ENCODE assay signal across 15 mouse cellular contexts in the genomic region with DNA sequence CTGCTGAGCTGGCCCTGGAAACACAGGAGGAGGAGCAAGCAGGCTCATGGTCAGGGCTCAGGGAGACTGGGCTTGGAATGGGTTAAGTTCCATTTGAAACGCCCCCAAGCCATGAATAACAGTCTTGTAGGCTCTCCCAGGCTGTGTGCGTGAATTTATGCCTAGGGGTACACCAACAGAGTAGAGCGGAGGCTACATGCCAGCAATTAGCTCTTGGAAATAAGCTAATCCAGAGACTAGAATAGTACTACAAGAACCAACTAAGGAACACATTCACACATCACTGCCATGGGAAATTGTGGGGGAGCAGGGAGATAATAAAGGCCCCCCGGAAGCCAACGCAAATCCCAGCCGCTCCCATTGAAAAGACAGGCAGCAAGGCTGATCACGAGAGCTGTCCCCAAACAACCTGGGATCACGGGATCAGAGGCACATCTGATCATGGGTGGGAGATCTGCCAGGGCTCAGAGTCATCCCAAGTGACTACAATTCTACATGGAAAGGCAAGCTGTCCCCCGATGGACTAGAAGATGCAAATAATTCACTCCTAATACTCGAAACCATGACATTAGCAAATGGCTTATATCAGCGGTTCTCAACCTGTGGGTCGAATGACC.
A peak's percentile ranks its signal among the peaks of the same experiment; 100 is the strongest.
DNase-seq lines count a peak whose midpoint lies in the region; ATAC-seq and TF ChIP-seq lines count a peak whose summit lies in the region.
"Had no signal": no experiment of that assay in that cellular context is flagged by ENCODE, and none has a peak within 500 bp of the region (broad histone marks: within the 10 kb centered on the region; RNA-seq: fewer than 3 reads in every experiment).

No protein-coding gene starts in this region.

- H3K9ac ChIP-seq in forebrain, embryonic 12.5 days: no peak overlapping the region
- no peak overlapping the region for H3K9ac ChIP-seq in forebrain, embryonic 11.5 days (ENCODE audit: low read length)
- H3K9ac ChIP-seq in midbrain, postnatal 0 days (replicated peaks; ENCODE audit: low read length, poor library complexity, severe bottlenecking): no peak overlapping the region
- H3K9ac ChIP-seq in intestine, embryonic 15.5 days: no peak overlapping the region

- H3K9me3 ChIP-seq in forebrain, embryonic 12.5 days: no peaks in the 10 kb centered on the region
- no peaks in the 10 kb centered on the region for H3K9me3 ChIP-seq in forebrain, embryonic 11.5 days (ENCODE audit: control insufficient read depth, low read length)
- H3K9me3 ChIP-seq in midbrain, postnatal 0 days (ENCODE audit: low read length): no peaks in the 10 kb centered on the region
- no peaks in the 10 kb centered on the region for H3K9me3 ChIP-seq in intestine, embryonic 15.5 days
- H3K9me3 ChIP-seq: G1E; heart, embryonic 10.5 days had no signal

- no peaks in the 10 kb centered on the region for H3K36me3 ChIP-seq in forebrain, embryonic 12.5 days (replicated peaks)
- H3K36me3 ChIP-seq in forebrain, embryonic 11.5 days (ENCODE audit: control insufficient read depth, insufficient read depth, low read length): no peaks in the 10 kb centered on the region
- H3K36me3 ChIP-seq in midbrain, postnatal 0 days (ENCODE audit: insufficient read depth, low read length): peaks cover 4% of the 10 kb centered on the region; the same call in 1 of the 2 replicates
- no peaks in the 10 kb centered on the region for H3K36me3 ChIP-seq in intestine, embryonic 15.5 days
- H3K36me3 ChIP-seq: G1E; heart, embryonic 10.5 days had no signal

- H3K4me1 ChIP-seq in forebrain, embryonic 12.5 days: peaks cover 43% of the 10 kb centered on the region
- peaks cover 3% of the 10 kb centered on the region; the same call in 1 of the 2 replicates for H3K4me1 ChIP-seq in forebrain, embryonic 11.5 days (replicated peaks; ENCODE audit: control insufficient read depth, insufficient read depth, low read length)
- peaks cover 22% of the 10 kb centered on the region; the same call in 1 of the 2 replicates for H3K4me1 ChIP-seq in midbrain, postnatal 0 days (ENCODE audit: insufficient read depth, low read length)
- H3K4me1 ChIP-seq in intestine, embryonic 15.5 days (replicated peaks): peaks cover 7% of the 10 kb centered on the region; the same call in 1 of the 2 replicates
- H3K4me1 ChIP-seq: heart, embryonic 10.5 days had no signal

- no peak overlapping the region for H3K4me3 ChIP-seq in forebrain, embryonic 12.5 days (replicated peaks)
- H3K4me3 ChIP-seq in forebrain, embryonic 11.5 days (ENCODE audit: low read depth, low read length): no peak overlapping the region
- H3K4me3 ChIP-seq in midbrain, postnatal 0 days (ENCODE audit: low read depth, low read length): no peak overlapping the region
- no peak overlapping the region for H3K4me3 ChIP-seq in intestine, embryonic 15.5 days (replicated peaks)
- H3K4me3 ChIP-seq: heart, embryonic 10.5 days; myocyte had no signal

- 63% methylated on average over 12 of the region's 12 CpGs for whole genome bisulfite sequencing in forebrain, embryonic 12.5 days
- 74% methylated on average over 12 of the region's 12 CpGs for WGBS in forebrain, embryonic 11.5 days
- 35% methylated on average over 12 of the region's 12 CpGs for WGBS in midbrain, postnatal 0 days
- WGBS in intestine, embryonic 15.5 days: 72% methylated on average over 12 of the region's 12 CpGs

- no peaks in the 10 kb centered on the region for H3K27me3 ChIP-seq in forebrain, embryonic 12.5 days
- H3K27me3 ChIP-seq in forebrain, embryonic 11.5 days (ENCODE audit: control insufficient read depth, insufficient read depth, low read length): no peaks in the 10 kb centered on the region
- no peaks in the 10 kb centered on the region for H3K27me3 ChIP-seq in midbrain, postnatal 0 days (ENCODE audit: insufficient read depth, low read length)
- no peaks in the 10 kb centered on the region for H3K27me3 ChIP-seq in intestine, embryonic 15.5 days (replicated peaks)

- no peak for TF ChIP-seq CTCF in midbrain, postnatal 0 days (IDR thresholded peaks at IDR 0.05)

- H3K4me2 ChIP-seq in forebrain, embryonic 12.5 days: no peak overlapping the region
- H3K4me2 ChIP-seq in forebrain, embryonic 11.5 days (ENCODE audit: low read depth, low read length, severe bottlenecking): no peak overlapping the region
- peak overlapping the region; percentile 18; the same call in 1 of the 2 replicates for H3K4me2 ChIP-seq in midbrain, postnatal 0 days (ENCODE audit: low read depth, low read length, poor library complexity, severe bottlenecking)
- no peak overlapping the region for H3K4me2 ChIP-seq in intestine, embryonic 15.5 days (replicated peaks)

- DNase-seq in forebrain, embryonic 11.5 days (ENCODE audit: low spot score): no peak
- DNase-seq in right cerebral cortex, adult 18-20 months: peak; percentile 66
- no peak for DNase-seq in right cerebral cortex, postnatal 14 days
- DNase-seq in midbrain, postnatal 0 days (ENCODE audit: low spot score): peak; percentile 35
- DNase-seq in kidney, postnatal 10 days: no peak
- no peak for DNase-seq in thymus, adult 18-20 months
- DNase-seq: embryo, embryonic 11 days; kidney, postnatal 14 days; lung, postnatal 14 days had no signal

- H3K27ac ChIP-seq in forebrain, embryonic 12.5 days: peak overlapping the region; percentile 58
- H3K27ac ChIP-seq in forebrain, embryonic 11.5 days (ENCODE audit: low read depth, low read length): no peak overlapping the region
- H3K27ac ChIP-seq in midbrain, postnatal 0 days (ENCODE audit: low read depth, low read length): peak overlapping the region; percentile 6; the same call in 1 of the 2 replicates
- H3K27ac ChIP-seq in intestine, embryonic 15.5 days: no peak overlapping the region
- H3K27ac ChIP-seq: heart, embryonic 10.5 days had no signal

- ATAC-seq in forebrain, embryonic 12.5 days (ENCODE audit: low FRiP score): no peak
- no peak for ATAC-seq in forebrain, embryonic 11.5 days (replicated peaks; ENCODE audit: low FRiP score)
- no peak for ATAC-seq in midbrain, postnatal 0 days (ENCODE audit: low FRiP score)
- no peak for ATAC-seq in intestine, embryonic 15.5 days
- ATAC-seq: activated CD4-positive, CD25-positive, alpha-beta regulatory T cell, adult 4 months had no signal

Comparison
In these comparisons a context has a peak if more than half of its experiments do, and no peak if none do; other contexts are left out.
1. H3K27ac ChIP-seq: peak in forebrain, embryonic 12.5 days (single experiment) and midbrain, postnatal 0 days (single experiment); none in forebrain, embryonic 11.5 days (single experiment) and intestine, embryonic 15.5 days (single experiment).
2. DNase-seq: peak in right cerebral cortex, adult 18-20 months (single experiment) and midbrain, postnatal 0 days (single experiment); none in forebrain, embryonic 11.5 days (single experiment), right cerebral cortex, postnatal 14 days (single experiment), kidney, postnatal 10 days (single experiment) and thymus, adult 18-20 months (0 of 2).